Mouse (Mus musculus): ENCODE measurements around the gene Hoxc4. TPM values are rescaled to one million over a fixed set of nuclear protein-coding genes. Genes with fewer than 3 reads are reported as not detected.

Hoxc4 gene
- polyA plus RNA-seq, 1 experiment from 2014 or later, result 19.0 TPM

DNA sequence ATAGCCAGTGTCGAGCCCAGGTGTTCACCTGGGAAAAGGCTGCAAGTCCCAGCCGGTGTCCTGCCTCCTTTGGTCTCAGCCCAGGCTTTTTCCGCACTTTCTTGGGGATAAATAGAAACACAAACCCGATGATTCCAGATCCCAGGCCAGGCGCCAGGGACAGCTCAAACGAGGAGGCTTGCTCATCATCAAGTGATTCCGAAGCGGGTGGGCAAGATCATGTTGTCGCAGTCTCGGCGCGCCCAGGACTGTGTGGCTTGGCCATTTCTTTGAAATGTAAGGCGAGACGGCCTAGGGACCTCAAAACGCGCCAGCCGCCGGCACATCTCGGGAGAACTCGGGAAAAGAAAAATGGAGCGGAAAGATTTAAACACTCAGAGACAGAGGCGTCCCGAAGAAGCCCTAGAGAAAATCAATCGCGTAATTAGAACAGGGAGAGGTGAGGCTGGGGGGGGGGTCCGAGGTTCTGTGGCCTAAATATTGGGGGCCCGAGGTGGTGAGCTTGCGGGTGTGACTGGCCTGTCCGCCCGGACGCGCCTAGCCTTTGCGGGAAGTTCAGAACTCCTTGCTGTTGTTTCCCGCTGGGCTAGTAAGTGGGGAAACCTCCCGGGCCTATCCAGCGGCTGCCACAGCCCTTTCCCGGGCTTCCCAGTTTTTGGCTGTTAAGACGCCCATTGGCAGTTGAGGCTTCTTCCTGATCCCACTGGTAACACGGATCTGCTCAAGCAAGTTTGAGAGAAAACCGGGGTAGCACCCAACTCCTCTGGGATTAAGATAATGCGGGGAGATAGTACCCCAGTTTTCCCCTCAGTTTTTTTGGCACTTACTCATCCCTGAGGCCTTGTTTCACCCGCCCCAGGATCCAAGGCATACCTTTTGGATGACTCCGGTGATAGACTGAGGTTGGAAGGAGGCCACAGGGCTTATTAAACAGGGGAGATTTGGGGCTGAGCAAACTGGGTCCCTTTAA, 8.8 kb downstream of the Hoxc4 start:
- H3K36me3 ChIP-seq (ENCODE audit: control insufficient read depth, insufficient read depth, low read length), result no peaks in the 10 kb centered on the region
- peak overlapping the region; percentile 49 for H3K9ac ChIP-seq (replicated peaks; ENCODE audit: low read depth, low read length)
- H3K4me2 ChIP-seq (ENCODE audit: low read depth, low read length), result peak overlapping the region; percentile 45
- peak overlapping the region; percentile 11 for H3K4me3 ChIP-seq (ENCODE audit: low read depth, low read length)
- ATAC-seq (ENCODE audit: low read depth), result no peak
- H3K4me1 ChIP-seq (ENCODE audit: control insufficient read depth, insufficient read depth, low read length), result peaks cover 38% of the 10 kb centered on the region
- peak overlapping the region; percentile 72 for H3K27ac ChIP-seq (ENCODE audit: low read depth, low read length)
- H3K27me3 ChIP-seq (ENCODE audit: control insufficient read depth, insufficient read depth, low read length), result no peaks in the 10 kb centered on the region
- WGBS, result 4% methylated on average over 43 of the region's 43 CpGs
- no peaks in the 10 kb centered on the region for H3K9me3 ChIP-seq (ENCODE audit: control insufficient read depth, low read length)

GRCm38 (mm10) chr15:103028916-103029512, 10.3 kb downstream of the Hoxc4 start:
- ATAC-seq (ENCODE audit: low read depth), result no peak
- H3K27me3 ChIP-seq (ENCODE audit: control insufficient read depth, insufficient read depth, low read length), result no peaks in the 10 kb centered on the region
- WGBS, result 20% methylated on average over 9 of the region's 9 CpGs
- peak overlapping the region; percentile 21 for H3K4me2 ChIP-seq (ENCODE audit: low read depth, low read length)
- no peaks in the 10 kb centered on the region for H3K9me3 ChIP-seq (ENCODE audit: control insufficient read depth, low read length)
- 0 out of 2 replicates have a peak overlapping the region, but pooled peaks have one; percentile 1 for H3K27ac ChIP-seq (ENCODE audit: low read depth, low read length)
- no peak overlapping the region for H3K9ac ChIP-seq (replicated peaks; ENCODE audit: low read depth, low read length)
- no peaks in the 10 kb centered on the region for H3K36me3 ChIP-seq (ENCODE audit: control insufficient read depth, insufficient read depth, low read length)
- peaks cover 46% of the 10 kb centered on the region for H3K4me1 ChIP-seq (ENCODE audit: control insufficient read depth, insufficient read depth, low read length)
- H3K4me3 ChIP-seq (ENCODE audit: low read depth, low read length), result no peak overlapping the region

DNA sequence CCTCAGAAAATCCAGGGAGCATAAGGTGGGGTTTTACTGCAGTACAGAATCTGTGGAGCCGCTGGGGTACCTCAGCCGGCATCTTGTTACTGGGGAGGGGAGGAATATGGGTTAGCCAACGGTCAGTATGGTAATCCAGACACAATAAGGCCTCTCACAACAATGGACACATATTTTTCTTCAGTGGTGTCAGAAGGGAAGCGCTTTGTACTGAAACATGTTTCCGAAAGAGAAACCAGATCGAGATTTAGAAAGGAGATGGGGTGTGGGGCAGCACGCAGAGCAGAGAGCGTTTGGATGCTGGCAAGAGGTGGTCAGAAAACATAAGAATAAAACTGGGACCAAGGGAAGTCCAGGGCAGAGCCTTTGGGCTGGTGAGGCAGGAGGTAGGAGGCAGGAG, 11.4 kb downstream of the Hoxc4 start:
- Histone ChIP-seq H3K4me3 (ENCODE audit: low read depth, low read length) (no peak overlapping the region), H3K27ac (ENCODE audit: low read depth, low read length) (peak overlapping the region; percentile 24), H3K4me2 (ENCODE audit: low read depth, low read length) (peak overlapping the region; percentile 7; the same call in 1 of the 2 replicates), H3K9me3 (ENCODE audit: control insufficient read depth, low read length) (no peaks in the 10 kb centered on the region), H3K9ac (replicated peaks; ENCODE audit: low read depth, low read length) (peak overlapping the region; percentile 0; the same call in 1 of the 2 replicates), H3K36me3 (ENCODE audit: control insufficient read depth, insufficient read depth, low read length) (no peaks in the 10 kb centered on the region), H3K27me3 (ENCODE audit: control insufficient read depth, insufficient read depth, low read length) (no peaks in the 10 kb centered on the region), H3K4me1 (ENCODE audit: control insufficient read depth, insufficient read depth, low read length) (peaks cover 55% of the 10 kb centered on the region)
- no peak for ATAC-seq (ENCODE audit: low read depth)
- WGBS, result 10% methylated on average over 8 of the region's 8 CpGs

DNA sequence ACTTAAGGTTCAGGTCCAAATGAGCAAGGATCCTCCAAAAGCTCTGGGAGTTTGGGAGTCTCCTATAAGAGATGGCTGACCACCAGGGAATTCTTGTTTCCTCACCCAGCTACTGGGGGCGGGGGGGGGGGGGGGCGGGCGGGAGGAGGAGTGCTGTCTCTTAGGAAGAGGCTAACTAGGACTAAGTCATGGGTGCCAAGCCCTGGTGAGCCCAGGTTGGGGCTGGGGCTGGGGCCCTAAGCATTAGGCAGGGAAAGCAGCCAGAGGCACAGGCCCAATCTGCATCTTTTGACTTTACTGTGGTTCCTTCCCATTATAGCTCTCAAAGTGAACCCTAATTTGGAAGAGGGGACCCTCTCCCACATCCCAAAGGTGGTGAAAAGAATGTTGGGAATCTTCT, 13.4 kb downstream of the Hoxc4 start:
- peak overlapping the region; percentile 30 for H3K4me2 ChIP-seq (ENCODE audit: low read depth, low read length)
- no CpG with 5 or more reads among the region's 3 CpGs for WGBS
- no peaks in the 10 kb centered on the region for H3K9me3 ChIP-seq (ENCODE audit: control insufficient read depth, low read length)
- H3K27ac ChIP-seq (ENCODE audit: low read depth, low read length), result peak overlapping the region; percentile 71
- no peaks in the 10 kb centered on the region for H3K27me3 ChIP-seq (ENCODE audit: control insufficient read depth, insufficient read depth, low read length)
- ATAC-seq (ENCODE audit: low read depth), result no peak
- H3K4me1 ChIP-seq (ENCODE audit: control insufficient read depth, insufficient read depth, low read length), result peaks cover 54% of the 10 kb centered on the region
- H3K36me3 ChIP-seq (ENCODE audit: control insufficient read depth, insufficient read depth, low read length), result no peaks in the 10 kb centered on the region
- no peak overlapping the region for H3K9ac ChIP-seq (replicated peaks; ENCODE audit: low read depth, low read length)
- no peak overlapping the region for H3K4me3 ChIP-seq (ENCODE audit: low read depth, low read length)

DNA sequence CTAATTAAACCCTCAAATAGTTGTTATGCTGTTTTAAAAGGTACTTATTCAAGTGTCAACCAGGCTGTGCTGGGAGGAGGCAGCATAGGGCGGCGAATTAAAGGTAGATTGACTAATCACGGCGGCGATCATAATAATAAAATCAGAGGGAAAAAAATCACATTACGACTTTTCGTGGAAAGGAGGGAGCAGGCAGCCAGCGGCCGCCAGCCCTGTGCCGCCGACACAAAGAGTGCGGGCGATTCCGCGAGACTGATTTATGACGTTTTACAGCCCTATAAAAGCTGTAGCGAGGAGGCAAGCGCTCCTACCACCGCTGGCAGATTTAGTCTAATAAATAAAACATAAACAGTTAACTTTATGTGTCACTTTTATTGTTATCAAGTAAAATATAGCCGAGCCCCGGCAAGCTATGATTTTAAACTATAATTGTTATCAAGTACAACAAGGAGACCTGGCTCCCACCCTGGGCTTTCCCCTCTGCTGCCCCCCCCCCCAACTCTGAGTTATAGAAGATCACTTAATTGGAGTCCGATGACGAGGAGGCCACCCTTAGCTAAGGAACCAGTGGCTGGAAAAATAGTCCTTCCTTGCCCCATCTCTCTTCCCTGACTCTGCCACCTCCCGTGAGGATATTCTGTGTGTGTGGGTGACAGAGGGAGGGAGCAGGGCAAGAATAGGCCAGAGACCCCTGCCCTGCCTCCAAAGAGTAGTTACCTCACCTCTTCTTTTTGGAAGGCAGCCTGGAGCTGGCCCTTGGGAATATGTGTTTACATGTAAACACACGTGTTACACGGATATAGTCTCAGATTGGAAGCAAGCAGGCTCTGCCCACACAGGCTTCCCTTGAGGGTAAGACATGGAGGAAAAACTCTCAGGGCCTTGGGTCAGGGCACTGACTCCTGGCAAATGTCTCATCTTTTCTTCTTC, 14.2 kb downstream of the Hoxc4 start:
- Histone ChIP-seq H3K27me3 (ENCODE audit: control insufficient read depth, insufficient read depth, low read length) (no peaks in the 10 kb centered on the region), H3K36me3 (ENCODE audit: control insufficient read depth, insufficient read depth, low read length) (no peaks in the 10 kb centered on the region), H3K4me3 (ENCODE audit: low read depth, low read length) (0 out of 2 replicates have a peak overlapping the region, but pooled peaks have one; percentile 7), H3K9me3 (ENCODE audit: control insufficient read depth, low read length) (no peaks in the 10 kb centered on the region), H3K4me1 (ENCODE audit: control insufficient read depth, insufficient read depth, low read length) (peaks cover 46% of the 10 kb centered on the region), H3K4me2 (ENCODE audit: low read depth, low read length) (peak overlapping the region; percentile 30), H3K27ac (ENCODE audit: low read depth, low read length) (peak overlapping the region; percentile 71), H3K9ac (replicated peaks; ENCODE audit: low read depth, low read length) (peak overlapping the region; percentile 21)
- ATAC-seq (ENCODE audit: low read depth), result peak; percentile 58; the same call in 1 of the 2 replicates
- 2% methylated on average over 26 of the region's 26 CpGs for WGBS

GRCm38 (mm10) chr15:103034043-103034806, 15.5 kb downstream of the Hoxc4 start:
- peak overlapping the region; percentile 56 for H3K9ac ChIP-seq (replicated peaks; ENCODE audit: low read depth, low read length)
- no peaks in the 10 kb centered on the region for H3K27me3 ChIP-seq (ENCODE audit: control insufficient read depth, insufficient read depth, low read length)
- H3K4me3 ChIP-seq (ENCODE audit: low read depth, low read length), result peak overlapping the region; percentile 29
- peak overlapping the region; percentile 82 for H3K27ac ChIP-seq (ENCODE audit: low read depth, low read length)
- peak overlapping the region; percentile 58 for H3K4me2 ChIP-seq (ENCODE audit: low read depth, low read length)
- H3K9me3 ChIP-seq (ENCODE audit: control insufficient read depth, low read length), result no peaks in the 10 kb centered on the region
- H3K4me1 ChIP-seq (ENCODE audit: control insufficient read depth, insufficient read depth, low read length), result peaks cover 50% of the 10 kb centered on the region
- 1% methylated on average over 24 of the region's 24 CpGs for WGBS
- peak; percentile 10; the same call in 1 of the 2 replicates for ATAC-seq (ENCODE audit: low read depth)
- H3K36me3 ChIP-seq (ENCODE audit: control insufficient read depth, insufficient read depth, low read length), result no peaks in the 10 kb centered on the region

GRCm38 (mm10) chr15:103034807-103035547, 16.2 kb downstream of the Hoxc4 start:
- peak overlapping the region; percentile 56 for H3K9ac ChIP-seq (replicated peaks; ENCODE audit: low read depth, low read length)
- no peaks in the 10 kb centered on the region for H3K9me3 ChIP-seq (ENCODE audit: control insufficient read depth, low read length)
- peaks cover 52% of the 10 kb centered on the region for H3K4me1 ChIP-seq (ENCODE audit: control insufficient read depth, insufficient read depth, low read length)
- no peaks in the 10 kb centered on the region for H3K27me3 ChIP-seq (ENCODE audit: control insufficient read depth, insufficient read depth, low read length)
- H3K27ac ChIP-seq (ENCODE audit: low read depth, low read length), result peak overlapping the region; percentile 82
- H3K4me2 ChIP-seq (ENCODE audit: low read depth, low read length), result peak overlapping the region; percentile 58
- no peaks in the 10 kb centered on the region for H3K36me3 ChIP-seq (ENCODE audit: control insufficient read depth, insufficient read depth, low read length)
- under 1% methylated on average over 33 of the region's 34 CpGs for WGBS
- ATAC-seq (ENCODE audit: low read depth), result peak; percentile 82
- H3K4me3 ChIP-seq (ENCODE audit: low read depth, low read length), result peak overlapping the region; percentile 29

Data from neural tube, embryonic 14.5 days (tissue).